Mouse (Mus musculus) layer of hippocampus, adult 8-10 months (tissue): ENCODE results near the gene Cntnap3. TPM values are rescaled to one million over a fixed set of nuclear protein-coding genes. Genes with fewer than 3 reads are reported as not detected.
"Not testable (repeated sequence)": the region's sequence is repeated elsewhere in the genome, so short reads cannot be mapped to it uniquely, and the experiment has no call there.

Experiments used
- DNase-seq, 2 experiments: peaks; one replicate each; pipeline ENCODE4 v3.0.0; 2022; ENCODE audit warnings: low spot score in 2 of 2
- total RNA-seq, 4 experiments: library from RNA; stranded (reverse); gene quantifications; 2 replicates each; pipeline ENCODE4 v1.2.4; 2022

The Cntnap3 gene
- total RNA-seq = 1 to 10 TPM; 3.6 to 4.1 (median 4.0) TPM

DNA sequence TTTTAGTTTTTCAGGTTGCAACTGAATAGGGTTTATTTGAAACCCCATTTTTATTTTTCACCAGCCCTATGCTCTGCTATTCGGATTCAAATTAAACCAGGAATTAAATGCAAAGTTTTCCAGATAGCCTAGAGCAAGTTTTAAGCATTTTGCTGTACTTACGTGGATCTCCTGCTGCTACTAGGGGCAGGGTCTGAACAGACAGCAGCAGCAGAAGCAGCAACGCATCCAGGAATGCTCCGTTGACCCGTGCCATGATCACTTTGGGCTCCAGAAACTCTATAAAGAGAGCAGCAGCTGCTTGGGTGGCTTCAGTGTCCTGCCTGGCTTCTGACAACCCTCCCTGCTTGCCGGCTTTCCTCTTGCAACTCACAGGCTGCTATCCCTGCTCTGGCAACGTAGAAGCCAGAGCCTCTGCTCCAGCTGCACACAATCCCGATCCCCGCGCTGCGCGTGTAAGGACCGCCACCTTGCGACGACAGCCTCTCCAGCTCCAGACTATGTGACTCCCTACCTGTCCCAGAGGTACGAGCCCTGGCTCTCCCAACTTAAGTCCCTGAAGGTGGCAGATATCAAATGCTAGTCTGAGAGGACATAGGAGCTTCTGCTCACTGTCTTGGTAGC lies at the start of gene Cntnap3:
Gene Cntnap3, minus strand, starts transcription at position 371 of the 624 bp plus-strand sequence.
- peak in 1 of 2 experiments; percentile 20 for DNase-seq

DNA sequence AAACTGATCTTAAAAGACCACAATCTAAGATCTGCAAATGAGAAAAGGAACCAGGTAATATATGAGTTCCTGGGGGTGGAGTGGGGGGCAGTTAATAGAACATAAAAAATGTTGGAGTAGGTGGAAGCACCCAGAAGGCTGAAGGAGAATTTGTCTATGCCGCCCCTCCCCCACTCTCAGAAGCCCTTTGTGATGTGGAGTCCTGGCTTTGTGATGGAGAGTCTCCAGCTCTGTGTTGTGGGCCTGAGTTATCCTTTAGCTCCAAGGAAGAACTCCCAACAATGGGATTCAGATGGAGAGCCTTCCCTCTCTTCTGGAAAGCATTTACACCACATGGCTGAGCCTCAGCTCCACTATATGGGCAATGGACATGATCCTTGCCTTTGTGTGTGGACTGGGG lies 13.4 kb upstream of the Cntnap3 start, which contains the start of gene Spata31:
Gene Spata31, plus strand, starts transcription at position 216 of the 400 bp plus-strand sequence.
- DNase-seq = no peak

DNA sequence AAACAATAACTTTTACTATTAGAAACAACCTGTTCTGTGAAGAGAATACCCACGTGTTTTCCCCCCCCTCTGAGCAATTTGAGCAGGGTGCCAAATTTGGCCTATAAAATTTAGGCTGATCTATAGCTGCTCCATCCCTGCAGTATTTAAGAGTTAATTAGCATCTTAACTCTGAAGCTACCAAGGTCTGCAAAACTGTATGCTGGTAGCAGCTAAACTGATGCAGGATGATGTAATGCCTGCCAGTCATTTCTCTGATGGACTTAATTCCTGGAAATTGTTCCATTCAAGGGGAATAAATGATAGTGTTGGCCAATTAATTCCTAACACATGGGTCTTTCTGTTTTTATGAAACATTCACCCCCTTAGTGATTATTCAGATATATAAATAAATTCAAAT lies 623 bp downstream of the Cntnap3 start:
- no peak for DNase-seq

DNA sequence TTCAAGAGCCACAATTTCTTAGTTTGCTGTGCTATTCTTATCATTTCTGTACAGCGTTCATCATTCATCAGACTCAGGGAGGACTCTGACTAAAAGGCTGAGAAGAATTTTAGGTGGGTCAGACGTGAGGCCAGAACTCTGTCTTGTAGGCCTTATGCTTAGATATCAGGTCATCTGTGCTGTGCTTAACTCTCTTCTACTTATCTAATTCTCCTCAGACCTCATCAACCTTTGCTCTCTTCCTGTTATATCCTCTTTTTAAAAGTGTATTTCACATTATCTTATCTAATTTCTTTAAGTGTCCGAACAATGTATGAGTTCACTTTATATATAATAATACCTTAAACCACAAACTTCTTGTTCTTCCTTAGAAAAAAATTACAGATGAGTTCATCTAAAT lies 38.4 kb downstream of the Cntnap3 start:
- DNase-seq = no peak

DNA sequence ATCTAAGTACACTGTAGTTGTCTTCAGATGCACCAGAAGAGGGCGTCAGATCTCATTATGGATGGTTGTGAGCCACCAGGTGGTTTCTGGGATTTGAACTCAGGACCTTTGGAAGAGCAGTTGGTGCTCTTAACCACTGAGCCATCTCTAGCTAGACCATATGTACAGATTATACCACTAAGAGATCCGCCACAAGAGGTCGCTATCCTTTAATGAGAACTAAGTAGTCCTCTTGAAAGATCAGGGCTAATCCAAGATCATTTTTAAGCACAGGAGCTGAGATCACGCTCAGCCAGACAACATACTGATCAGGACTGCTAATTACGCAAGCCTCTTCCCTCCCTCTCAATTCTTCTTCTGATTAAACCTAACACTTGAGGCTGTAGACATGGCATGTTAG lies 78.9 kb downstream of the Cntnap3 start:
- DNase-seq = not testable (repeated sequence)

DNA sequence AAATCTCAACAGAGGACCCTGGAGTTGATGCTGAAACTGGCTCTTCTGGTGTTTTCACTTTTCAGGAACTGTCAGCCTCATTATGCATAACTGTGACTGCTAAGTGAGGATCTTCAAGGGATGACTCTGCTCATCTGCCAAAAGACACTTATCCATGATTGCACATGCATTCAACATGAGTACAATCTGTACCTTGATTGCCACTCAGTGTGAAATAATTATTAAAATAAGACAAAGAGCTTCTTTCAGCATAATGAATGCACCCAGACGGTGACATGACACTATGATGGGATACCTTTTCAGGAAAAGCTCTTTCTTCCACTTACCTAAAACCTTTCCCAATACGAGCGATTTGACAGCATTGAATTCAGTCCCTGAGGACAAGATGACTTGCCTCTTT lies 158.4 kb downstream of the Cntnap3 start:
- no peak for DNase-seq

DNA sequence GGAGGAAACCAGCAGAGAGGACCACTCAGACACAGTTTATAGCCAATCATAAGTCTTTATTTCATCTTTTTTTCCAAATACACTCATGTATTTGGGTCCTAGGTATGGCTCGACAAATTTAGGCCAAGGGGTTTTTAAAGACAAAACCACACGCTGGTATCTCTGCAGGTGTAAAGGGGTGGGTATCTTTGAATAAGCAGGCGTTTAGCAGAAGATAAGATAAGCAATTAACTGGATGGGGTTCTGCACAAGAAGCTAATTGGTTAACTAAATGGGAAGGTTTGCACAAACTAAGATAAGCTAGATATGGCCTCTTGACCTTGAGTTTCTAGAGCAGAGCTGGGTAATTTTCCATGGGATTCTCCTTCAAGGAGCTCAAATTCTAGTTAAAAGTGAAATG lies 171.5 kb downstream of the Cntnap3 start:
- DNase-seq = no peak

DNA sequence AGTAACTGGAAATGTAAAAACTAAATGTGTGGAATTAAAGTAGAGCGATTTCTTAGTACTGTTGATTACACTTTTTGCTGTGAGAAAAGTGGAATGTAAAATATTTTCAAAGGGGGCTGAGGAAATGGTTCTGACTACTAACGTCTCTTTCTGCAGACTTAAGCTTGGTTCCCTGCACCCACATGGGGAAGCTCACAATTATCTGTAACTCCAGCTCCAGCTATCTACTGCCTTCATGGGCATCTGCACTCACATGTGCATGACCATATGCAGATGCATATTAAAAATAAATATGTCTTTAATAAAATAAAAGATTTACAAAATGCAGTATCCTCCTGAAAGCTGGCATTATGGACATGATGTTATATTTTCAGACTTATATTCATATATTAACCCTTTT lies 187.0 kb downstream of the Cntnap3 start:
- no peak for DNase-seq

DNA sequence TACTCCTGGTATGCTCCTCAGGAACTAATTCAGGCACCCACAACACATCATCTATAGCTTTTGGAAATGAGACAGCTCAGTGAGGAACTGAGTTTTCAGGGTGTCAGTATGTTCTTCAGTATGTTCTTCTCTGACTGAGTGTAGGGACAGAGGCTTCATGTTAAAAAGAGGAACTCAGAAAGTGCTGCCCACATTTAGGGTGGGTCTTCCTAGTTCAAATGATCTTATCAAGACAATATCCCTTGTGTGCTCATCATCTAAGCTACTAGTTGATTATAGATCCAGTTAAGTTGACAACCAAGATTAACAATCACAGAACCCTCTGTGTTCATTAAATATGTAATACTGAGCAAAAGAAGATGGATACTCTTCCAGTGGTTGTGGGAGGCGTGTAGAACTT lies 211.3 kb downstream of the Cntnap3 start:
- DNase-seq = no peak

Other genes starting within 250 kb of the Cntnap3 start
- gene Spata31, start 13.5 kb upstream of the Cntnap3 start, total RNA-seq = not detected
- gene Spata31d1c, start 129.1 kb upstream of the Cntnap3 start, total RNA-seq = not detected
- gene Prss47, start 148.8 kb upstream of the Cntnap3 start, total RNA-seq = not detected
- gene Mfsd14b, start 209.0 kb upstream of the Cntnap3 start, total RNA-seq = 10 to 100 TPM; 37.1 to 48.9 (median 43.6) TPM
- gene Olfr465-ps1, start 234.1 kb upstream of the Cntnap3 start, total RNA-seq = not detected
- gene Olfr466, start 246.3 kb upstream of the Cntnap3 start, total RNA-seq = not detected